Mouse (Mus musculus): ENCODE data around the gene Naga. TPM values are rescaled to one million over a fixed set of nuclear protein-coding genes. Genes with fewer than 3 reads are reported as not detected.

Naga gene
- polyA plus RNA-seq, 1 experiment from 2014 or later: 34.6 TPM

GRCm38 (mm10) chr15:82351480-82351879, 12.8 kb upstream of the Naga start:
- Histone ChIP-seq H3K4me2 (ENCODE audit: low read depth, low read length) (peak overlapping the region; percentile 87), H3K27ac (ENCODE audit: low read depth) (peak overlapping the region; percentile 88), H3K4me3 (ENCODE audit: low read depth, low read length) (peak overlapping the region; percentile 19), H3K4me1 (ENCODE audit: insufficient read depth) (peaks cover 52% of the 10 kb centered on the region), H3K9me3 (ENCODE audit: low read length) (no peaks in the 10 kb centered on the region), H3K9ac (replicated peaks) (peak overlapping the region; percentile 39; the same call in 1 of the 2 replicates), H3K27me3 (ENCODE audit: insufficient read depth, low read length) (no peaks in the 10 kb centered on the region), H3K36me3 (replicated peaks; ENCODE audit: insufficient read depth, low read length) (peaks cover 33% of the 10 kb centered on the region)
- DNase-seq (no peak), ATAC-seq (no peak)
- WGBS (ENCODE audit: insufficient replicate concordance): 38% methylated on average over 3 of the region's 3 CpGs
- TF ChIP-seq EP300 (IDR thresholded peaks at IDR 0.05; ENCODE audit: low read depth): no peak
- TF ChIP-seq CTCF (IDR thresholded peaks at IDR 0.05; ENCODE audit: low read depth): no peak

DNA sequence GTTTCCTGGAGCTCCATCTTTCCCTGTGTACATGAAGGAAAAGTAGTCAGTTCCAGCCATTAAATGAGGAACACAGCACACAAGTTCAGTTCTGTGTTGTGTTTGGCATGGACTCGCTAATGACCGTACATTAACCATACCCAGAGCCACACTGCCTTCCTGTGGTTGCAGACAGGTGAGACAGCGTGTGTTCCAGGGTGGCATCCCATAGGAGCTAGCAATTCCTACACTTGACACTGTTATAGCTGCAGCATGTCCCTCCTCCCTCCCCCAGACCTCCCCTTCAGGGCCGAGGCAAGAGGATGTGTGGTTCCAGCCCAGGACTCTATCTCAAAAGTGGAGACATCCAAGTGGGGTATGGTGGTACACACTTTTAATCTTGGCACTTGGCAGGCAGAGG, 11.6 kb upstream of the Naga start:
- DNase-seq (no peak), ATAC-seq (no peak)
- Histone ChIP-seq H3K27me3 (ENCODE audit: insufficient read depth, low read length) (no peaks in the 10 kb centered on the region), H3K4me2 (ENCODE audit: low read depth, low read length) (no peak overlapping the region), H3K9me3 (ENCODE audit: low read length) (no peaks in the 10 kb centered on the region), H3K9ac (replicated peaks) (no peak overlapping the region; the same call in 1 of the 2 replicates), H3K36me3 (replicated peaks; ENCODE audit: insufficient read depth, low read length) (peaks cover 33% of the 10 kb centered on the region), H3K27ac (ENCODE audit: low read depth) (peak overlapping the region; percentile 88), H3K4me1 (ENCODE audit: insufficient read depth) (peaks cover 51% of the 10 kb centered on the region), H3K4me3 (ENCODE audit: low read depth, low read length) (no peak overlapping the region)
- TF ChIP-seq EP300 (IDR thresholded peaks at IDR 0.05; ENCODE audit: low read depth) (no peak), CTCF (IDR thresholded peaks at IDR 0.05; ENCODE audit: low read depth) (peak; percentile 27; the same call in 1 of the 2 replicates)
- 67% methylated on average over 4 of the region's 4 CpGs for WGBS (ENCODE audit: insufficient replicate concordance)

- ATAC-seq (no peak), DNase-seq (no peak)
- no peaks in the 10 kb centered on the region for H3K9me3 ChIP-seq (ENCODE audit: low read length)
- 0 out of 2 replicates have a peak overlapping the region, but pooled peaks have one; percentile 3 for H3K27ac ChIP-seq (ENCODE audit: low read depth)
- WGBS (ENCODE audit: insufficient replicate concordance): 86% methylated on average over 2 of the region's 2 CpGs
- no peak for TF ChIP-seq EP300 (IDR thresholded peaks at IDR 0.05; ENCODE audit: low read depth)
- H3K27me3 ChIP-seq (ENCODE audit: insufficient read depth, low read length): no peaks in the 10 kb centered on the region
- no peak overlapping the region for H3K4me2 ChIP-seq (ENCODE audit: low read depth, low read length)
- H3K4me1 ChIP-seq (ENCODE audit: insufficient read depth): peaks cover 60% of the 10 kb centered on the region
- no peak overlapping the region for H3K9ac ChIP-seq (replicated peaks)
- peaks cover 36% of the 10 kb centered on the region for H3K36me3 ChIP-seq (replicated peaks; ENCODE audit: insufficient read depth, low read length)
- H3K4me3 ChIP-seq (ENCODE audit: low read depth, low read length): no peak overlapping the region
Observed at GRCm38 (mm10) chr15:82348999-82349341, 10.2 kb upstream of the Naga start.

- Histone ChIP-seq H3K36me3 (replicated peaks; ENCODE audit: insufficient read depth, low read length) (peaks cover 40% of the 10 kb centered on the region), H3K9me3 (ENCODE audit: low read length) (no peaks in the 10 kb centered on the region), H3K27me3 (ENCODE audit: insufficient read depth, low read length) (no peaks in the 10 kb centered on the region), H3K4me3 (ENCODE audit: low read depth, low read length) (no peak overlapping the region), H3K4me2 (ENCODE audit: low read depth, low read length) (peak overlapping the region; percentile 91; the same call in 1 of the 2 replicates), H3K27ac (ENCODE audit: low read depth) (no peak overlapping the region; the same call in 1 of the 2 replicates), H3K4me1 (ENCODE audit: insufficient read depth) (peaks cover 65% of the 10 kb centered on the region), H3K9ac (replicated peaks) (no peak overlapping the region)
- TF ChIP-seq CTCF (IDR thresholded peaks at IDR 0.05; ENCODE audit: low read depth): no peak
- TF ChIP-seq EP300 (IDR thresholded peaks at IDR 0.05; ENCODE audit: low read depth): no peak
- DNase-seq (no peak), ATAC-seq (no peak)
- 79% methylated on average over 8 of the region's 8 CpGs for WGBS (ENCODE audit: insufficient replicate concordance)
Observed at GRCm38 (mm10) chr15:82348258-82348998, 9.7 kb upstream of the Naga start.

- Histone ChIP-seq H3K4me3 (ENCODE audit: low read depth, low read length) (no peak overlapping the region; the same call in 1 of the 2 replicates), H3K9me3 (ENCODE audit: low read length) (no peaks in the 10 kb centered on the region), H3K27me3 (ENCODE audit: insufficient read depth, low read length) (no peaks in the 10 kb centered on the region), H3K36me3 (replicated peaks; ENCODE audit: insufficient read depth, low read length) (peaks cover 44% of the 10 kb centered on the region), H3K27ac (ENCODE audit: low read depth) (peak overlapping the region; percentile 92; the same call in 1 of the 2 replicates), H3K9ac (replicated peaks) (no peak overlapping the region), H3K4me2 (ENCODE audit: low read depth, low read length) (peak overlapping the region; percentile 91), H3K4me1 (ENCODE audit: insufficient read depth) (peaks cover 65% of the 10 kb centered on the region)
- 89% methylated on average over 12 of the region's 12 CpGs for WGBS (ENCODE audit: insufficient replicate concordance)
- DNase-seq (no peak), ATAC-seq (no peak)
- TF ChIP-seq EP300 (IDR thresholded peaks at IDR 0.05; ENCODE audit: low read depth) (no peak), CTCF (IDR thresholded peaks at IDR 0.05; ENCODE audit: low read depth) (no peak)
Observed at GRCm38 (mm10) chr15:82347852-82348251, 9.1 kb upstream of the Naga start.

GRCm38 (mm10) chr15:82347303-82347676, 8.6 kb upstream of the Naga start:
- ATAC-seq: no peak
- peak overlapping the region; percentile 73 for H3K4me3 ChIP-seq (ENCODE audit: low read depth, low read length)
- DNase-seq: no peak
- peak overlapping the region; percentile 91 for H3K4me2 ChIP-seq (ENCODE audit: low read depth, low read length)
- peaks cover 67% of the 10 kb centered on the region for H3K4me1 ChIP-seq (ENCODE audit: insufficient read depth)
- WGBS (ENCODE audit: insufficient replicate concordance): 62% methylated on average over 4 of the region's 4 CpGs
- peaks cover 44% of the 10 kb centered on the region for H3K36me3 ChIP-seq (replicated peaks; ENCODE audit: insufficient read depth, low read length)
- no peaks in the 10 kb centered on the region for H3K27me3 ChIP-seq (ENCODE audit: insufficient read depth, low read length)
- no peaks in the 10 kb centered on the region for H3K9me3 ChIP-seq (ENCODE audit: low read length)
- peak overlapping the region; percentile 81 for H3K9ac ChIP-seq (replicated peaks)
- H3K27ac ChIP-seq (ENCODE audit: low read depth): peak overlapping the region; percentile 92
- no peak for TF ChIP-seq EP300 (IDR thresholded peaks at IDR 0.05; ENCODE audit: low read depth)
- TF ChIP-seq CTCF (IDR thresholded peaks at IDR 0.05; ENCODE audit: low read depth): no peak
